Mouse (Mus musculus) lung, adult 2 months (tissue): ENCODE data around the gene D1Pas1.

Experiments
- CTCF ChIP-seq: fragments of 200-500 bp; IDR thresholded peaks from 2 replicates; pipeline ENCODE4 v1.5.1; 2011; ENCODE audit warnings: mild to moderate bottlenecking, low read length, control low read depth; ENCODE audit not compliant: insufficient read depth
- POLR2A ChIP-seq: fragments of 200-500 bp; IDR thresholded peaks from 2 replicates; pipeline ENCODE4 v1.6.1; 2011; ENCODE audit warnings: low read depth, mild to moderate bottlenecking, control low read depth, low read length, borderline replicate concordance; ENCODE audit errors: extremely low read depth

DNA sequence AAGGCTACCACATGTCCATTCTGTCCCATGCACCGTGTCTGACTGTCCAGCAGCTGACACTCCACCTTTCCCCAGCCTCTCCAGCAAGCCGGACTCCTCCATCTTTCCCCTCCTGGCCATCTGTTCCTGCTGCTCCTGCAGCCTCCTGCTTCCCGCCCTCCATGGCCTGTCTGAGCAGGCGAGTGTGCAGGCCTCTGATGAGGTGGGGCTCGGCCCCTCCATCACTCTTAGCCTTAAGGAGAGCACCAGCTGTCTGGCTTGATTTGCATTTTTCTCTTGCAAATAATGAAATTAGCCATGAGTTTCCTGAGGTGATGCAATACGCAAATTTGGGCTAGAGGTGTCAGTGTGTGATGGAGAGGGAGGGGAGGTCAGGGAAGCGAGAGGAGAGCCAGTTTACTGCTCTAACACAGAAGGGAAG lies 36.2 kb downstream of the D1Pas1 start:
- TF ChIP-seq CTCF (no peak), POLR2A (no peak)
